Mouse (Mus musculus) neural tube, embryonic 13.5 days (tissue): ENCODE measurements at regions not wholly inside any gene's neighbourhood (a gene's known extent, or its start where the extent isn't known, plus 50 kb on each side); places are given as distances from the start of the nearest gene placed in this dataset.

Experiments used
- ATAC-seq: fragments of 200-750 bp; cut with Nextera tagmentation; 2 replicates; pipeline ENCODE4 v1.8.0; 2017; ENCODE audit warnings: low read depth, mild to moderate bottlenecking, moderate TSS enrichment, moderate library complexity
- H3K27ac ChIP-seq: fragments of 300-500 bp; sonication (generic); replicated peaks from 2 replicates; pipeline ENCODE4 v1.5.1; 2015; ENCODE audit warnings: moderate library complexity, mild to moderate bottlenecking, inconsistent platforms
- H3K27me3 ChIP-seq: fragments of 300-500 bp; sonication (generic); 2 replicates; pipeline ENCODE4 v1.6.1; 2015; ENCODE audit warnings: mild to moderate bottlenecking, inconsistent platforms
- H3K36me3 ChIP-seq: fragments of 300-500 bp; sonication (generic); 2 replicates; pipeline ENCODE4 v1.6.1; 2015; ENCODE audit warnings: mild to moderate bottlenecking, inconsistent platforms
- H3K4me1 ChIP-seq: fragments of 300-500 bp; sonication (generic); replicated peaks from 2 replicates; pipeline ENCODE4 v1.6.1; 2015; ENCODE audit warnings: inconsistent platforms
- H3K4me2 ChIP-seq: fragments of 300-500 bp; sonication (generic); 2 replicates; pipeline ENCODE4 v1.6.1; 2015; ENCODE audit warnings: inconsistent platforms, mild to moderate bottlenecking, moderate library complexity
- H3K4me3 ChIP-seq: fragments of 300-500 bp; sonication (generic); 2 replicates; pipeline ENCODE4 v1.5.1; 2015; ENCODE audit warnings: mild to moderate bottlenecking, inconsistent platforms
- H3K9ac ChIP-seq: fragments of 300-500 bp; sonication (generic); 2 replicates; pipeline ENCODE4 v1.6.1; 2015; ENCODE audit warnings: moderate library complexity, mild to moderate bottlenecking, inconsistent platforms
- H3K9me3 ChIP-seq: fragments of 300-500 bp; sonication (generic); 2 replicates; pipeline ENCODE4 v1.6.1; 2016; ENCODE audit warnings: inconsistent platforms
- WGBS: fragments of 180-500 bp; shearing (Covaris S2); methylation state at CpG from one replicate; pipeline ENCODE4 v1.1.7; 2015; 5-methylcytosine and 5-hydroxymethylcytosine counted together

- no peaks in the 10 kb centered on the region for H3K4me1 ChIP-seq
- no peak overlapping the region for H3K9ac ChIP-seq
- no peak overlapping the region for H3K4me2 ChIP-seq
- H3K36me3 ChIP-seq = no peaks in the 10 kb centered on the region
- no peak overlapping the region for H3K27ac ChIP-seq
- WGBS = 90% methylated on average over 5 of the region's 5 CpGs
- no peaks in the 10 kb centered on the region for H3K9me3 ChIP-seq
- no peaks in the 10 kb centered on the region for H3K27me3 ChIP-seq
- no peak for ATAC-seq
- no peak overlapping the region for H3K4me3 ChIP-seq
Observed at GRCm38 (mm10) chr12:107600576-107600975, 112.1 kb downstream of the 3110018I06Rik start.

GRCm38 (mm10) chr12:107608966-107609365 is 120.5 kb downstream of the 3110018I06Rik start:
- Histone ChIP-seq H3K27me3 (no peaks in the 10 kb centered on the region), H3K9ac (no peak overlapping the region), H3K4me3 (no peak overlapping the region), H3K4me1 (no peaks in the 10 kb centered on the region), H3K9me3 (peaks cover 5% of the 10 kb centered on the region; the same call in 1 of the 2 replicates), H3K27ac (no peak overlapping the region), H3K36me3 (no peaks in the 10 kb centered on the region), H3K4me2 (no peak overlapping the region)
- ATAC-seq = no peak
- 83% methylated on average over 6 of the region's 6 CpGs for WGBS

GRCm38 (mm10) chr12:107609986-107610385 is 121.6 kb downstream of the 3110018I06Rik start:
- no peak overlapping the region for H3K4me3 ChIP-seq
- 70% methylated on average over 4 of the region's 4 CpGs for WGBS
- H3K27ac ChIP-seq = no peak overlapping the region
- H3K9me3 ChIP-seq = peaks cover 5% of the 10 kb centered on the region; the same call in 1 of the 2 replicates
- H3K9ac ChIP-seq = no peak overlapping the region
- no peaks in the 10 kb centered on the region for H3K36me3 ChIP-seq
- ATAC-seq = no peak
- no peak overlapping the region for H3K4me2 ChIP-seq
- no peaks in the 10 kb centered on the region for H3K4me1 ChIP-seq
- H3K27me3 ChIP-seq = no peaks in the 10 kb centered on the region

GRCm38 (mm10) chr12:107617212-107617994 is 129.0 kb downstream of the 3110018I06Rik start:
- WGBS = 76% methylated on average over 16 of the region's 16 CpGs
- H3K36me3 ChIP-seq = no peaks in the 10 kb centered on the region
- no peak overlapping the region for H3K27ac ChIP-seq
- H3K4me3 ChIP-seq = no peak overlapping the region
- H3K4me1 ChIP-seq = peaks cover 7% of the 10 kb centered on the region
- H3K9ac ChIP-seq = no peak overlapping the region
- no peak for ATAC-seq
- no peak overlapping the region for H3K4me2 ChIP-seq
- H3K9me3 ChIP-seq = no peaks in the 10 kb centered on the region
- H3K27me3 ChIP-seq = no peaks in the 10 kb centered on the region

GRCm38 (mm10) chr12:107624446-107624845 is 136.0 kb downstream of the 3110018I06Rik start:
- Histone ChIP-seq H3K4me2 (no peak overlapping the region), H3K9me3 (no peaks in the 10 kb centered on the region), H3K4me1 (peaks cover 11% of the 10 kb centered on the region; the same call in 1 of the 2 replicates), H3K4me3 (no peak overlapping the region), H3K27me3 (no peaks in the 10 kb centered on the region), H3K36me3 (no peaks in the 10 kb centered on the region), H3K27ac (no peak overlapping the region), H3K9ac (no peak overlapping the region)
- no peak for ATAC-seq
- 72% methylated on average over 3 of the region's 3 CpGs for WGBS

GRCm38 (mm10) chr12:107648008-107648407 is 159.6 kb downstream of the 3110018I06Rik start:
- Histone ChIP-seq H3K27ac (no peak overlapping the region), H3K27me3 (no peaks in the 10 kb centered on the region), H3K4me2 (no peak overlapping the region), H3K9me3 (no peaks in the 10 kb centered on the region), H3K36me3 (no peaks in the 10 kb centered on the region), H3K9ac (no peak overlapping the region), H3K4me3 (no peak overlapping the region), H3K4me1 (peaks cover 8% of the 10 kb centered on the region; the same call in 1 of the 2 replicates)
- WGBS = 39% methylated on average over 9 of the region's 9 CpGs
- no peak for ATAC-seq

- Histone ChIP-seq H3K9me3 (no peaks in the 10 kb centered on the region), H3K9ac (no peak overlapping the region), H3K4me1 (peaks cover 13% of the 10 kb centered on the region; the same call in 1 of the 2 replicates), H3K4me3 (no peak overlapping the region), H3K27ac (no peak overlapping the region), H3K27me3 (no peaks in the 10 kb centered on the region), H3K4me2 (no peak overlapping the region), H3K36me3 (no peaks in the 10 kb centered on the region)
- ATAC-seq = no peak
- 50% methylated on average over 3 of the region's 3 CpGs for WGBS
Observed at GRCm38 (mm10) chr12:107652126-107652728, 163.8 kb downstream of the 3110018I06Rik start.

- H3K9ac ChIP-seq = no peak overlapping the region
- H3K4me2 ChIP-seq = no peak overlapping the region
- H3K27ac ChIP-seq = no peak overlapping the region
- no peaks in the 10 kb centered on the region for H3K27me3 ChIP-seq
- ATAC-seq = no peak
- H3K4me3 ChIP-seq = no peak overlapping the region
- 36% methylated on average over 7 of the region's 7 CpGs for WGBS
- no peaks in the 10 kb centered on the region for H3K9me3 ChIP-seq
- 0 out of 2 replicates have a peak, but pooled peaks cover 8% of the 10 kb centered on the region for H3K4me1 ChIP-seq
- H3K36me3 ChIP-seq = no peaks in the 10 kb centered on the region
Observed at GRCm38 (mm10) chr12:107653131-107653530, 164.7 kb downstream of the 3110018I06Rik start.

- ATAC-seq = no peak
- Histone ChIP-seq H3K4me1 (peaks cover 19% of the 10 kb centered on the region; the same call in 1 of the 2 replicates), H3K4me2 (no peak overlapping the region), H3K27ac (no peak overlapping the region), H3K9me3 (no peaks in the 10 kb centered on the region), H3K4me3 (no peak overlapping the region), H3K27me3 (no peaks in the 10 kb centered on the region), H3K36me3 (no peaks in the 10 kb centered on the region), H3K9ac (no peak overlapping the region)
- WGBS = 63% methylated on average over 5 of the region's 5 CpGs
Observed at GRCm38 (mm10) chr12:107656846-107657245, 168.4 kb downstream of the 3110018I06Rik start.

- Histone ChIP-seq H3K27me3 (no peaks in the 10 kb centered on the region), H3K4me2 (no peak overlapping the region), H3K4me1 (peaks cover 17% of the 10 kb centered on the region; the same call in 1 of the 2 replicates), H3K9ac (no peak overlapping the region), H3K36me3 (no peaks in the 10 kb centered on the region), H3K9me3 (no peaks in the 10 kb centered on the region), H3K4me3 (no peak overlapping the region), H3K27ac (no peak overlapping the region)
- WGBS = 87% methylated on average over 12 of the region's 12 CpGs
- ATAC-seq = no peak
Observed at GRCm38 (mm10) chr12:107658241-107658640, 169.8 kb downstream of the 3110018I06Rik start.

- Histone ChIP-seq H3K4me1 (peaks cover 14% of the 10 kb centered on the region; the same call in 1 of the 2 replicates), H3K27ac (no peak overlapping the region), H3K27me3 (no peaks in the 10 kb centered on the region), H3K9ac (no peak overlapping the region), H3K4me2 (no peak overlapping the region), H3K36me3 (no peaks in the 10 kb centered on the region), H3K4me3 (no peak overlapping the region), H3K9me3 (no peaks in the 10 kb centered on the region)
- no peak for ATAC-seq
- WGBS = 55% methylated on average over 9 of the region's 9 CpGs
Observed at GRCm38 (mm10) chr12:107658821-107659220, 170.4 kb downstream of the 3110018I06Rik start.

- H3K36me3 ChIP-seq = no peaks in the 10 kb centered on the region
- H3K9me3 ChIP-seq = no peaks in the 10 kb centered on the region
- no peak overlapping the region for H3K27ac ChIP-seq
- WGBS = 0% methylated on average over 1 of the region's 1 CpGs
- H3K27me3 ChIP-seq = no peaks in the 10 kb centered on the region
- H3K4me1 ChIP-seq = peaks cover 14% of the 10 kb centered on the region; the same call in 1 of the 2 replicates
- H3K4me2 ChIP-seq = no peak overlapping the region
- H3K9ac ChIP-seq = no peak overlapping the region
- no peak for ATAC-seq
- H3K4me3 ChIP-seq = no peak overlapping the region
Observed at GRCm38 (mm10) chr12:107662624-107663023, 174.2 kb downstream of the 3110018I06Rik start.
